Mouse (Mus musculus) layer of hippocampus, postnatal 25 days (tissue): Measurements from ENCODE around the gene Krtap9-5. TPM values are rescaled to one million over a fixed set of nuclear protein-coding genes. Genes with fewer than 3 reads are reported as not detected.

Source experiments
- DNase-seq, 2 experiments: peaks; one replicate each; pipeline ENCODE4 v3.0.0; 2022; ENCODE audit warnings: mixed read lengths in 2 of 2, low spot score in 1 of 2; ENCODE audit errors: extremely low spot score in 1 of 2
- total RNA-seq, 2 experiments: library from RNA; stranded (reverse); gene quantifications; 2 replicates each; pipeline ENCODE4 v1.2.3; 2021

Gene Krtap9-5
- not detected for total RNA-seq

DNA sequence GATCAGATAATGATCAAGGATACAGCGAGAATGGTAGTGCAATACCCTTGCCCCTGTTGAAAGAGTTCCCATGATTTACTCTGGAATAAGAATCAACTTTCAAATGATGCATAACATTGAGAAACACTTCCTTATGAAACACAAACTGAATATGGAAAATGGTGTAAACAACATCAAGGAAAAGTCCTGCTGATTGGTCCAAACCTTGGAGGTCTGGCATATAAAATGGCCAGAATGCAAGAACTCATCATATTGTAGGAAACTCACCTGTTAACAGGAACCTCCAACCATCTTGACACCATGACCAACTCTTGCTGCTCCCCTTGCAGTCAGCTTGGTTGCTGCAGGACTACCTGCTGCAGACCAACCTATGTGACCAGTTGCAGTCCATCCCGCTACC is at the start of gene Krtap9-5:
Gene Krtap9-5, plus strand, starts transcription at position 301 of the 400 bp plus-strand sequence.
- no peak for DNase-seq

DNA sequence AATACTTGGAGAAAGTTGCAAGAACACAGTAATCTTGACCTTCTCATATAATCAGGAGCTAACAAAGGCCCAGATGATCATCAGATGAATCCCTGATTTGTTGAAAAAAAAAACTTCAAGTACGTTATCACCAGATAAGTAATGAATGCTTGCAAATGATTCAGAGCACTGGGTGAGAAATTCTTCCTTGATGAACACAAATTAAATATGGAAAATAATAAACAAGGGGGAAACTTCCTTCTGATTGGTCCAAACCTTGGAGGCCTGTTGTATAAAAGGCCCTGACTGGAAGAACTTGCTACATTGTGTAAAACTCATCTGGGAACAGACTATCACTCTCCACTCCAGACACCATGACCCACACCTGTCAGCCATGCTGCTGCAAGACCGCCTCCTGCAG is 40.7 kb upstream of the Krtap9-5 start, which contains the start of gene Krtap31-1:
Gene Krtap31-1, plus strand, starts transcription at position 301 of the 400 bp plus-strand sequence.
- DNase-seq: no peak

DNA sequence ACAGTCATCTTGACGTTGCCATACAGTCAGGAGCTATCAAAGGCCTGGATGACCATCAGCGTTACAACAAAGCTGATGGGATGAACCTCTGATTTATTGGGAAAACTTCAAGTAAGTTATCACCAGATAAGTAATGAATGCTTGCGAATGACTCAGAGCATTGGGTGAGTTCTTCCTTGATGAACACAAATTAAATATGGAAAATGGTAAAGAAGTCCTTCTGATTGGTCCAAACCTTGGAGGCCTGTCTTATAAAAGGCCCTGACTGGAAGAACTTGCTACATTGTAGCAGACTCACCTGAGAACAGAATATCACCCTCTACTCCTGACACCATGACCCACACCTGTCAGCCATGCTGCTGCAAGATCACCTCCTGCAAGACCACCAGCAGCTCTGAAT is 33.8 kb upstream of the Krtap9-5 start, which contains the start of gene Gm11565:
Gene Gm11565, plus strand, starts transcription at position 301 of the 400 bp plus-strand sequence.
- no peak for DNase-seq

DNA sequence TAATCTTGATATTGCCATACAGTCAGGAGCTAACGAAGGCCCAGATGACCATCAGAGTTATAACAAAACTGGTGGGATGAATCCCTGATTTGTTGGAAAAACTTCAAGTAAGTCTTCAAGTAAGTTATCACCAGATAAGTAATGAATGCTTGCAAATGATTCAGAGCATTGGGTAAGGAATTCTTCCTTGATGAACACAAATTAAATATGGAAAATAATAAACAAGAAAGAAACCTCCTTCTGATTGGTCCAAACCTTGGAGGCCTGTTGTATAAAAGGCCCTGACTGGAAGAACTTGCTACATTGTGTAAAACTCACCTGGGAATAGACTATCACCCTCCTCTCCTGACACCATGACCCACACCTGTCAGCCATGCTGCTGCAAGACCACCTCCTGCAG is 12.3 kb upstream of the Krtap9-5 start, which contains the start of gene Krtap31-2:
Gene Krtap31-2, plus strand, starts transcription at position 301 of the 400 bp plus-strand sequence.
- DNase-seq: no peak

DNA sequence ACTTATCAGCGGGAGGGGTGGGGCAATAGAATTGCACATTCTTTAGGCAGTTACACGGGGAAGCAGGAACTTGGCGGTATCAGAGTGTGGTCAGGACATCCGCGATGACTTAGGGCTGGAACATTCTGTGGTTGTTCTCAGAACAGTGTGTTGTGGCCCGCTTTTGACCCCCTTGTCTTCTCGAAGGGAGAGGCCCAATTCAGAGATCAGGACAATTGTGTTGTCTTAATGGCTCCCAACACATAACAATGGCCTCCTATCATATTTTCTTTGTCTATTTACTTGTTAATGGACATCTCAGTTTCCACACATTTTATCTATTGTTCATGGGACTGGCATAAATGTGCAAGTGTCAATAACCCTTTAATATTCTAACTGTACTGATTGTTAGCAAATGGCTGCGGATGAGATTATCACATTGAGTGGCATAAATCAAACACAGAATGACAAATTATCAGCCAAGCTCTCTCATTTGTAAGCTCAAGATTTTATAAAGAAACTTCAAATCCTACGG is 10.5 kb upstream of the Krtap9-5 start:
- no peak for DNase-seq

DNA sequence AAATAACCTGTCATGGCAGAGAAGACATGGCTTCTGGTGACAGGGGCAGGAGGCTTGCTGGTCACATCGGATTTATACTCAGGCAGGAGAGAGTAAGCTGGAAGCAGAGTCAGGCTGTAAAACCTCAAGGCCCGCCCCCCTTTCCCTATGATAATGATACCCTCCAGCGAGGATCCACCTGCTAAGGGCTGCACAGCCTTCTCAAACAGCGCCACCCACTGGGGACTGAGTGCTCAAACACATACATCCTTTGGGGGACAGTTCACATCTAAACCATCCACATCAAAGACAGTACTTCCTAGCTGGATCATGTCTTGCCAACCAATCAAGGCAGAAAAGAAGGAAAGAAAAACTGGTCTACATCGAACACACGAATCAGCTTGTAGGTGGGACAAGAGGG is 15.9 kb downstream of the Krtap9-5 start:
- no peak for DNase-seq

DNA sequence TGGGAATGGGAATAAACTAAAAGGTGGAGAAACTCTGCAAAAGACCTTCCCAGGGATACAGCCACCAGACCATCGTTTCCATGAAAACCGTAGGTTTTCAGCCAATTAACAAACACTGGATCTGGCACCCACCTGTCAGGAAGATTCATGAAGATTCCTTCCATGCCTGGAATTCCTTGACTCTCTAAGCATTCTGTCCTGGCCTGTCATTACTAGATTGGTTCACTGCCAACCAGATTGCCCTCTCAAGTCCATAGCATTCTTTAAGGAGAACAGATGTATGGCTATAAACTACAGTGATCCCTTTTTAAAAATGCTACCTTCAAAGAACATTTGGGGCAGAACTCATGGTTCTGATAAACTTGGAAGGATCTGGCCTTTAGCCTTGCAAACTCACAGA is 17.7 kb downstream of the Krtap9-5 start:
- no peak for DNase-seq

DNA sequence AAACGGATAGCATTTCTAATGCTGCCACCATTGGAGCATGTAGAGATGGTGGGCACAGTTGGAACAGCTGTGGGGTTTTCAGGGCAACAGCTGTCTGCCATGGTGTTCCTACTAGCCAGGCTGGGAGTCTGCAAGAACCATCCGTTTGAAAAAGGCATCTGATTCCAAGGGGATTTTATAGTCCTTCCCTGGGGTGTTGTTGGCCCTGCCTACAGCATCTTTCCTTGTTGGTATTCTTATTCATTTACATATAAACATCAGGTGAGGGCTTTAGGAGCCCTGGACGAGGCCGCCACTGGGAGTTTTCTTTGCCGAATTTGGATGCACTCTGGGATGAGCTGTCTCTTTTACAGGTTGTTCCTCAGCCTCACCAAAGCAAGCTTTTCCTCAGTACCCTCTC is 30.7 kb downstream of the Krtap9-5 start, which contains the start of gene Krtap29-1:
Gene Krtap29-1, minus strand, starts transcription at position 101 of the 400 bp plus-strand sequence.
- DNase-seq: no peak

DNA sequence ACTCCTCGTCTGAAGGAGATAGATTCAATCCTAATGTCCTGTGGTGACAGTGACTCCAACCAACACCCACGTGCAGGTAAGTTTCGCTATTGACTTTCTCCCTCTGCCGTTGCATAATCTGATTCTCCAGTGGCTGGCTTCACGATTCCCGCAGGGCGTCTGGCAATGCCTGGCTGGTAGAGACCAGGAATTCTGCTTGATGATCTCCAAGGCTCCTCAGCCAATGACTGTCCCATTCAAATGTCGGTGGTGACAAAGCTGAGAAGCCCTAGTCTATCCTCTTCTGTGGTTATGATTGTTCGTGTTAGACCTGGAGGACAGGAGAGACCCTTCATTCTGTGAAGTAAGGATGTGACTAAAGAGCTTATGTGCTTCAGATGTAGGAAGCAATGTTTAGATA is 34.5 kb downstream of the Krtap9-5 start:
- DNase-seq: no peak

DNA sequence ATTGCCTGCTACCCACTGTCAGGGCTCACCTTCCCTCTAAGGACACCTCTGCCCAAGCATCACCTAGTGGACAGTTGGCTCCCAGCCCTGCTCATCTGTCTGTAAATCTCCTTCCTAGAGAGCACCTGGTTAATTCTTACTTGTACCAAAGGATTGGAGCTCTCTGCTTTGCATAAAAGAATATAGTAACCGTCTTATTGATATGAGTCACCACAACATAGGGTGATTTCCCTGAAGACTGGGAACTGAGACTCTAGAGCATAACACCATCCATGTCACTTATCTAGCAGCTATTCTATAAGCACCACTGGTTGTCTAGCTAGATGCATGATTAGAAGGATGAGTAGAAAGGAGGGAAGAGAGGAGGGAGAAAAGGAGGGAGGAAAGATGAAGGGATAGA is 35.2 kb downstream of the Krtap9-5 start:
- no peak for DNase-seq

DNA sequence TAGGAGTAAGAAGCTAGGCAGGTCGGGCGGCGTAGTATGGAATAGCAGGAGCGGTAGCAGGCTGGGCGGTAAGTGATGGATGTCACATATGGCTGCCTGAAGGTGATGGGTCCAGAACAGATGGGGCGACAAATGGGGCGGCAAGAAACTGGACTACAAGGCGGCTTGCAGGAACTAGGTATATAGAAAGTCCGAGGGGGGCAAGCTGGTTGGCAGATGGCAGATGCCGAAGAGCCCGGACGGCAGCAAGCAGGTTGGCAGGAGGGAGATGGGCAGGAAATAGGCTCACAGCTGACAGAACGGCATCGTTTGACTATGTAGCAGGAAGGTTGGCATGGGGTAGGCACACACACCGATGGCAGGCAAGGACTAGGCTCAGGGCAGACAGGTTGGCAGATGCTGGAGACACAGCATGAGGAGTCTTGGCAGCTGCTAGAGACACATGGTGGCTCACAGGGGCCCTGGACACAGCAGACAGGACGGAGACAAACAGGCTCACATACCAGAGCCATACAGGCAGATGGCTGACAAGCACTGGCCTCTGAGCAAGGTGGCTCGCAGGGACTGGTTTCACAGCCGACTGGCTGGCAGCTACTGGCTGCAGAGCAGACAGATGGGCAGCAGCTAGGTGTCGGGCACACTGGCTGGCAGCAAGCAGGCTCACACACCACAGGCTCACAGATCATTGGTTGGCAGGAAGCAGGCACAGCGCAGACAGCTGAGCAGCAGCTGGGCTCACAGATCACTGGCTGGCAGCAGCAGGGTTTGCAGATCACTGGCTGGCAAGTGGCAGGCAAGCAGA is 37.2 kb downstream of the Krtap9-5 start:
- peak in 1 of 2 experiments; percentile 25 for DNase-seq

DNA sequence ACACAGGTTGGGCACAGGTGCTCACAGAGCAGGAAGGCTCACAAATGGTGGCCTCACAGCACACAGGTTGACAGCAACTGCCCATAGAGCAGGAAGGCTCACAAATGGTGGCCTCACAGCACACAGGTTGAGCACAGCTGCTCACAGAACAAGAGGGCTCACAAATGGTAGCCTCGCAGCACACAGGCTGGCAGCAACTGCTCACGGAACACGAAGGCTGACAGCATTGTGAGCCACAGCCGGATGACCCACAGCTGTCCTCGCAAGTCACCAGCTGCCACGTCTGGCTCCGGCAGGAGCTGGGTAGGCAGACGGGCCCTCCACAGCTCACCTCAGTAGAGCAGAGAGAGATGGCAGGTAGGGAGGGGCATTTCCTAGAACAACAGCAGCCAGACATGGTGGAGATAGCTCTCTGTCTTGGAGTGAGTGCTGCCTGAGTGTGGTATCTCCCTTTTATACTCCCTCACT is 37.9 kb downstream of the Krtap9-5 start, which contains the start of gene Krtap16-1:
Gene Krtap16-1, minus strand, starts transcription at position 418 of the 468 bp plus-strand sequence.
- DNase-seq: no peak

DNA sequence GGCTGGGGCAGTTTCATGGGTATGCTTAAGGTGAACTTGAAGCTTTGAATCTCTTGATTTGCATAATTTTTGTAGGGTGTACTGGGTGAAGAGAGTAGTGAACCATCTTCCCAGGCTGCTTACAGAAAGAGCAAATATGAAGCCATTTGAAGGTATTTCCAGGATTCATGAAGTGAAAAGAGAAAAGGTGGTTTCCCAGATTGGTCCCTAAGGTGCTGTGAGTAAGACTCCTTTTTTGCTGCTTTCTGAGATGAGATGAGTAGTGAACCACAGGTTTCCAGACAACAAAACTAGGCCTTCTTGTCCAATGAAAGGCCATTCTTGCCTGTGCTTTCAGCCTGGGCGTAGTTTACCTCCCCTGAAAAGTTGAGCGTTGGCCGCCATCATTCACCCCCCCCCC is 40.3 kb downstream of the Krtap9-5 start:
- no peak for DNase-seq

DNA sequence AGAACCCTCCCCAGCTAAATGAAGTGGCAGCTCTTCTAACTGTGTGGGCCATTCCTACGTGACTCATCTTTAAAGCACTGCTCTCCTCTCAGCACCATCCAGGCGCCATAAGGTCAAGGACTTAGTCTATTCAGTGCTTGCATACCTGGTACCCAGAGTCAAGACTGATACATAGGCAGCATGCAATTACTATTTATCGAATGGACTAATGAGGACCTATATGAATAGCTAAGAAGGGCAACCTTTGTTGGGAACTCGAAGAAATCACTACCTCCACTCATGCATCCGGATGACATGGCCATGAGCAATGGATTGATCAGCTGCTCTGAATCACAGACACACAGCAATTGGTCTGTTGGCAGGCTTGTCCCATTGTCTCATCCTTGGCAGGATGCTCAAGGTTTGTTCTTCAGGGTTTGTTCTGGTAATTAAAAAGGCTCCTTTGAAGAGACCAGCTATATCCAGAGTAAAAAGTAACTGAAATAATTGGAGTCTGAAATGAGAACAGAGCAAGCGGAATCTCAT is 41.7 kb downstream of the Krtap9-5 start:
- no peak for DNase-seq

DNA sequence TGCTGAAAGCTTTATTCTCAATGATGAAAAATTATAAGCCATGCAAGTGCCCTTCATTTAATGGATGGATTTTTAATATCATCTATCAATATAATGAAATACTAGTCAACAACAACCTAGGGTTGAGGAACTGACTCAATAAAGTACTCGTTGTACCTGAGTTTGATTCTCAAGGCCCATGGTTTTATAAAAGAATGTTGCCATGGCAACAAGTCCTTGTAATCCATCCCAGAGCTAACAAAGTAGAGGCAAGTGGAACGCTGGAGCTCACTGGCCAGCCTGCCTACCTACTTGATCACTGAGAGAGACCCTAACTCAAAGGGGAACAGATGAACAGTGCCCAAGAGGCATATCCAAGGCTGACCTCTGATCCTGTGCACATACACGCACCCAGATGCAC is 42.3 kb downstream of the Krtap9-5 start:
- no peak for DNase-seq

DNA sequence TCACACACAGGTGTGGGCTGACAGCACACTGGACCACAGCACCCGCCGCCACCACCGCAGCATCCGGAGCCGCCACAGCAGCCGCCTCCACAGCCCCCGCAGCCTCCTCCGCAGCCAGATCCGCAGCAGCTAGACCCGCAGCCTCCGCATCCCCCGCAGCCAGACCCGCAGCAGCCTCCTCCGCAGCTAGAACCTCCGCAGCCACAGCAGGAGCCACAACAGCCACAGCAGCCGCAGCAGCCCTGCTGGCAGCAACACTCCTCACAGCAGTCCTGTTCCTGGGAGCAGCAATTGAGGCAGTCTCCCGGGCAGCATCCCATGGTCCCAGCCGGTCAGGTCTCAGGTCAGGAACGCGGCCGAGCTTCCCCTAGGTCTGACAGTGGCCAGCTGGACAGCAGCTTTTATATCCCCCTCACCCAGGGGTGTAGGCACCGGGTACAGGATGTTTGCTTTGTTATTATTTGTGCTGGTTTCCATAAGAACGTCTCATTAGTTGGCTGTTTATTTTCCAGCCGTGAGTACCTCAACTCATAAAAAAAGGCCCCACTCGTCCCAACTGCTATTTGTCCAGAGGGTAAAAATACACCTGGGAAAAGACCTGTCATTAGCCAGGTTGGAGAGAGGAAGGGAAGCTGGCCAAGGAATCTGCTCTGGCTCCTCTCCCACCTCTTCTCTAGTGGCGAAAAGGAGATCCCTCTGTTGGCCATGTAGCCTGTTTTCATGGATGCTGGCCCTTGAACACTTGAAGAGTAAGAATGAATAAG is 45.5 kb downstream of the Krtap9-5 start, which contains the start of gene Krtap17-1:
Gene Krtap17-1, minus strand, starts transcription at position 375 of the 764 bp plus-strand sequence.
- no peak for DNase-seq

DNA sequence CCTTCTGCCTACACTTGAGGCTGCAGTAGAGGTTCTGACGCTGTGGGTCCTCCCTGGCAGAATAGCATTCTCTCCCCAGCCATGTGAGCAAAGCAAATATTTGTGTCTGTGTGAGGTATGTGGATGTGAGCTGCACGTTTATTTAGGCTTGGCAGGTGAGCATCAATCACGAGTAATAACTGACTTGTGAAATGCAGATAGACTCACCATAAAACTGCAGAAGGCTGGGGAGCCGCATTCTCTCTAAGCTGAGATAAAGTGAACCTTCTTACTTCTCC is 46.0 kb downstream of the Krtap9-5 start:
- no peak for DNase-seq

DNA sequence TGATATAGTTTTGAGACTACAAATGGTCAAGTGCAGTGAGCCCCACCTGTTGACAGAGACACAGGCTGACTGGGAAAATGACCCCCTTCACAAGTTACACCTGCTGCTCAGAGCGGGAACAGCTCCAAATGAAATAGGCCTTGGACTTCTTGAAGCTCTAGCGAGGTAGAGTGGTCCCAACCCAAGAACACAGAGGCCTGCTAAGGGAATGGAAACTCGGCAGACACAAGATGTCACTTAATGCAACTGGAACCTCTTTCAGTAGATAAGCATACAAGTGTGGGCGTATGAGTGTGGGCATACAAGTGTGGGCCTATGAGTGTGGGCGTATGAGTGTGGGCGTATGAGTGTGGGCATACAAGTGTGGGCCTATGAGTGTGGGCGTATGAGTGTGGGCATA is 50.8 kb downstream of the Krtap9-5 start:
- DNase-seq: no peak
